Mouse (Mus musculus) CH12.LX (cell line): ENCODE results near the gene Gm11077. TPM values are rescaled to one million over a fixed set of nuclear protein-coding genes. Genes with fewer than 3 reads are reported as not detected.

Experiments used
- DNase-seq: peaks from one replicate; pipeline ENCODE4 v3.0.0-alpha.2; 2013; ENCODE audit errors: extremely low read depth
- H3K27ac ChIP-seq: 2 replicates; pipeline ENCODE4 v1.5.1; 2012; ENCODE audit warnings: low read depth, mild to moderate bottlenecking, control low read depth, moderate library complexity; ENCODE audit not compliant: insufficient read depth
- H3K27me3 ChIP-seq: replicated peaks from 2 replicates; pipeline ENCODE3; 2012; ENCODE audit warnings: inconsistent platforms
- H3K36me3 ChIP-seq, 2 experiments: replicated peaks in 1 of 2; 2 replicates each; pipeline versions ENCODE3 to v1.6.1; 2012; ENCODE audit warnings: inconsistent platforms in 1 of 2, low read length in 1 of 2, mild to moderate bottlenecking in 1 of 2, mixed read lengths in 1 of 2, moderate library complexity in 1 of 2; ENCODE audit not compliant: control insufficient read depth in 1 of 2, insufficient read depth in 1 of 2
- H3K4me1 ChIP-seq, 2 experiments: 2 replicates each; pipeline ENCODE4 v1.6.1; 2012; ENCODE audit warnings: inconsistent platforms in 1 of 2, moderate library complexity in 1 of 2; ENCODE audit not compliant: insufficient read depth in 2 of 2, control insufficient read depth in 1 of 2
- H3K4me2 ChIP-seq: 2 replicates; pipeline ENCODE4 v1.6.1; 2012; ENCODE audit warnings: low read depth, mild to moderate bottlenecking, control low read depth; ENCODE audit not compliant: poor library complexity, insufficient read depth, severe bottlenecking
- H3K4me3 ChIP-seq, 3 experiments: fragments of 150-350 bp in 1 of 3; sonication (generic) in 1 of 3; replicated peaks in 1 of 3; 2 replicates each; pipeline versions ENCODE3 to v1.5.1; 2011 to 2012; ENCODE audit warnings: low read depth in 2 of 3, low read length in 2 of 3, mild to moderate bottlenecking in 2 of 3, moderate library complexity in 2 of 3, control low read depth in 1 of 3, improper control_type of control experiment in 1 of 3, inconsistent platforms in 1 of 3, mixed read lengths in 1 of 3; ENCODE audit not compliant: poor library complexity in 1 of 3
- H3K79me2 ChIP-seq: replicated peaks from 2 replicates; pipeline ENCODE4 v1.6.1; 2012; ENCODE audit warnings: mild to moderate bottlenecking, moderate library complexity; ENCODE audit not compliant: control insufficient read depth, poor library complexity, insufficient read depth, severe bottlenecking; ENCODE audit errors: extremely low read depth
- H3K9ac ChIP-seq: 2 replicates; pipeline ENCODE4 v1.6.1; 2012; ENCODE audit warnings: low read depth, mild to moderate bottlenecking, control low read depth, moderate library complexity; ENCODE audit not compliant: insufficient read depth
- H3K9me3 ChIP-seq: replicated peaks from 2 replicates; pipeline ENCODE3; 2012; ENCODE audit warnings: low read length, inconsistent platforms, mixed read lengths
- CHD2 ChIP-seq: IDR thresholded peaks from 2 replicates; pipeline ENCODE4 v1.6.1; 2011; ENCODE audit warnings: low read length, improper control_type of control experiment
- CTCF ChIP-seq, 2 experiments: IDR thresholded peaks in 1 of 2; conservative IDR thresholded peaks in 1 of 2; 2 replicates each; pipeline ENCODE4 v1.5.1; 2011 to 2012; ENCODE audit warnings: low read depth in 2 of 2, low read length in 2 of 2, improper control_type of control experiment in 1 of 2, inconsistent platforms in 1 of 2, mild to moderate bottlenecking in 1 of 2, moderate library complexity in 1 of 2
- E2F4 ChIP-seq: IDR thresholded peaks from 2 replicates; pipeline ENCODE4 v1.6.1; 2011; ENCODE audit warnings: low read depth, low read length, improper control_type of control experiment; ENCODE audit not compliant: insufficient replicate concordance
- EP300 ChIP-seq: IDR thresholded peaks from 2 replicates; pipeline ENCODE4 v1.6.1; 2011; ENCODE audit warnings: low read length, improper control_type of control experiment
- ETS1 ChIP-seq: conservative IDR thresholded peaks from 2 replicates; pipeline ENCODE4 v1.6.1; 2012; ENCODE audit warnings: low read depth, mild to moderate bottlenecking, inconsistent platforms, low read length, improper control_type of control experiment, moderate library complexity
- IRF4 ChIP-seq: IDR thresholded peaks from 2 replicates; pipeline ENCODE4 v1.6.1; 2014; ENCODE audit warnings: low read depth, mild to moderate bottlenecking, inconsistent platforms, low read length, improper control_type of control experiment
- MAFK ChIP-seq: IDR thresholded peaks from 2 replicates; pipeline ENCODE4 v1.6.1; 2011; ENCODE audit warnings: low read length, improper control_type of control experiment; ENCODE audit not compliant: insufficient replicate concordance
- MAX ChIP-seq: IDR thresholded peaks from 2 replicates; pipeline ENCODE4 v1.6.1; 2011; ENCODE audit warnings: low read length, improper control_type of control experiment
- MAZ ChIP-seq: IDR thresholded peaks from 2 replicates; pipeline ENCODE4 v1.6.1; 2012; ENCODE audit warnings: low read depth, mild to moderate bottlenecking, inconsistent platforms, low read length, improper control_type of control experiment, moderate library complexity
- MXI1 ChIP-seq: IDR thresholded peaks from 2 replicates; pipeline ENCODE4 v1.6.1; 2011; ENCODE audit warnings: mild to moderate bottlenecking, low read depth, low read length, improper control_type of control experiment
- PAX5 ChIP-seq: IDR thresholded peaks from 2 replicates; pipeline ENCODE4 v1.6.1; 2012; ENCODE audit warnings: low read length, inconsistent platforms, mixed read lengths
- POLR2AphosphoS2 ChIP-seq: IDR thresholded peaks from 2 replicates; pipeline ENCODE4 v1.6.1; 2011; ENCODE audit warnings: low read depth, low read length, improper control_type of control experiment
- RAD21 ChIP-seq: IDR thresholded peaks from 2 replicates; pipeline ENCODE4 v1.6.1; 2011; ENCODE audit warnings: low read depth, mild to moderate bottlenecking, low read length, improper control_type of control experiment, moderate library complexity
- RCOR1 ChIP-seq: conservative IDR thresholded peaks from 2 replicates; pipeline ENCODE4 v1.6.1; 2012; ENCODE audit warnings: low read depth, mild to moderate bottlenecking, inconsistent platforms, low read length, improper control_type of control experiment
- SIN3A ChIP-seq: IDR thresholded peaks from 2 replicates; pipeline ENCODE4 v1.6.1; 2012; ENCODE audit warnings: low read length, improper control_type of control experiment, inconsistent platforms
- TBP ChIP-seq: conservative IDR thresholded peaks from 2 replicates; pipeline ENCODE4 v1.6.1; 2011; ENCODE audit warnings: low read depth, low read length, improper control_type of control experiment
- USF2 ChIP-seq: conservative IDR thresholded peaks from 2 replicates; pipeline ENCODE4 v1.6.1; 2011; ENCODE audit warnings: low read depth, low read length, improper control_type of control experiment
- ZMIZ1 ChIP-seq: IDR thresholded peaks from 2 replicates; pipeline ENCODE4 v1.6.1; 2012; ENCODE audit warnings: low read depth, mild to moderate bottlenecking, inconsistent platforms, low read length, improper control_type of control experiment
- dilution Hi-C: fragments of 300-500 bp; cut with MboI; formaldehyde crosslinking; loops from 2 replicates; pipeline ENCODE4 v1.14.3; 2020; ENCODE audit warnings: low sequenced_read_pairs; ENCODE audit not compliant: extremely low pct_unique_long_range_greater_than_20kb, extremely low pct_ligation_motif_present
- in situ Hi-C: fragments of 300-500 bp; cut with MboI; formaldehyde crosslinking; loops from 3 replicates; pipeline ENCODE4 v1.14.3; 2019; ENCODE audit warnings: low sequenced_read_pairs, low pct_ligation_motif_present, low pct_unique_long_range_greater_than_20kb, mixed read lengths
- polyA plus RNA-seq: library from polyadenylated mRNA; unstranded; fragments of >175 nt; gene quantifications from 2 replicates; pipeline ENCODE4 v1.2.1, GENCODE M21; 2012; ENCODE audit warnings: low read depth; ENCODE audit not compliant: insufficient read length
- total RNA-seq, 2 experiments: library from RNA; depleted of rRNA; stranded (reverse); fragments of 300-350 nt in 1 of 2; fragments of >200 nt in 1 of 2; gene quantifications; 2 replicates each; pipeline ENCODE4 v1.2.3; 2012 to 2014

Gene Gm11077
- total and polyA plus RNA-seq, 3 experiments = not detected

GRCm38 (mm10) chr6:140767237-140767636 lies 38.2 kb downstream of the Gm11077 start:
- DNase-seq = peak; percentile 6
- no peak overlapping the region for H3K4me3 ChIP-seq
- no peak overlapping the region for H3K27ac ChIP-seq
- no peaks in the 10 kb centered on the region for H3K36me3 ChIP-seq
- dilution Hi-C loops (no loop called here), in situ Hi-C loops (loop anchor here (25.0 kb wide), 1 partner anchor 470 kb away; the partner anchor contains the start of gene Pde3a)
- H3K4me1 ChIP-seq = peaks cover 0 to 11% of the 10 kb centered on the region in 2 experiments; a peak in 2 of 4 replicates
- H3K9ac ChIP-seq = no peak overlapping the region
- H3K9me3 ChIP-seq = no peaks in the 10 kb centered on the region
- no peaks in the 10 kb centered on the region for H3K79me2 ChIP-seq
- H3K27me3 ChIP-seq = no peaks in the 10 kb centered on the region
- H3K4me2 ChIP-seq = peak overlapping the region; percentile 55
- no peak for TF ChIP-seq EP300
- TF ChIP-seq MAX = no peak
- TF ChIP-seq CHD2 = peak; percentile 77
- no peak for TF ChIP-seq PAX5
- no peak for TF ChIP-seq TBP
- TF ChIP-seq ZMIZ1 = no peak
- TF ChIP-seq USF2 = no peak
- TF ChIP-seq IRF4 = no peak
- TF ChIP-seq CTCF (conservative IDR thresholded peaks at IDR 0.05 in 1 of 2, IDR thresholded peaks at IDR 0.05 in 1 of 2; ENCODE audit: low read depth in 2 of 2, low read length in 2 of 2) = no peak
- TF ChIP-seq ETS1 = no peak
- TF ChIP-seq E2F4 = no peak
- no peak for TF ChIP-seq RAD21
- TF ChIP-seq RCOR1 = no peak
- peak; percentile 63; the same call in 1 of the 2 replicates for TF ChIP-seq MAFK
- no peak for TF ChIP-seq SIN3A
- TF ChIP-seq MAZ = no peak
- TF ChIP-seq POLR2AphosphoS2 = no peak

GRCm38 (mm10) chr6:140768180-140768579 lies 39.1 kb downstream of the Gm11077 start:
- TF ChIP-seq MXI1 (no peak), CTCF (conservative IDR thresholded peaks at IDR 0.05 in 1 of 2, IDR thresholded peaks at IDR 0.05 in 1 of 2; ENCODE audit: low read depth in 2 of 2, low read length in 2 of 2) (peak in 1 of 2 experiments; percentile 26; a peak in 2 of 4 replicates)
- H3K9me3 ChIP-seq = no peaks in the 10 kb centered on the region
- no peak overlapping the region for H3K4me3 ChIP-seq
- no peak overlapping the region for H3K4me2 ChIP-seq
- no peaks in the 10 kb centered on the region for H3K36me3 ChIP-seq
- no peak for DNase-seq
- H3K9ac ChIP-seq = no peak overlapping the region
- no peaks in the 10 kb centered on the region for H3K27me3 ChIP-seq
- in situ Hi-C loops = loop anchor here (25.0 kb wide), 1 partner anchor 469 kb away; the partner anchor contains the start of gene Pde3a
- dilution Hi-C loops = no loop called here
- H3K4me1 ChIP-seq = peaks cover 0 to 11% of the 10 kb centered on the region in 2 experiments; a peak in 2 of 4 replicates
- H3K79me2 ChIP-seq = no peaks in the 10 kb centered on the region
- no peak overlapping the region for H3K27ac ChIP-seq
